Mouse (Mus musculus) embryonic facial prominence, embryonic 14.5 days (tissue): ENCODE data around the gene Dcdc2b. TPM values are rescaled to one million over a fixed set of nuclear protein-coding genes. Genes with fewer than 3 reads are reported as not detected.

Experiments used
- ATAC-seq: fragments of 200-750 bp; cut with Nextera tagmentation; 2 replicates; pipeline ENCODE4 v1.8.0; 2017; ENCODE audit warnings: low read depth, moderate number of reproducible peaks, moderate TSS enrichment
- DNase-seq: peaks from one replicate; pipeline ENCODE4 v3.0.0-alpha.2; 2015; ENCODE audit warnings: low spot score
- H3K27ac ChIP-seq: fragments of 300-500 bp; sonication (generic); replicated peaks from 2 replicates; pipeline ENCODE4 v1.5.1; 2014; ENCODE audit warnings: low read depth, mild to moderate bottlenecking, low read length, moderate library complexity
- H3K27me3 ChIP-seq: fragments of 300-500 bp; sonication (generic); replicated peaks from 2 replicates; pipeline ENCODE4 v1.6.1; 2014; ENCODE audit warnings: low read length; ENCODE audit not compliant: control insufficient read depth, insufficient read depth
- H3K36me3 ChIP-seq: fragments of 300-500 bp; sonication (generic); 2 replicates; pipeline ENCODE4 v1.6.1; 2014; ENCODE audit warnings: low read length, mixed read lengths; ENCODE audit not compliant: control insufficient read depth, insufficient read depth
- H3K4me1 ChIP-seq: fragments of 300-500 bp; sonication (generic); 2 replicates; pipeline ENCODE4 v1.6.1; 2014; ENCODE audit warnings: antibody characterized with exemption, low read length; ENCODE audit not compliant: control insufficient read depth, insufficient read depth
- H3K4me2 ChIP-seq: fragments of 300-500 bp; sonication (generic); 2 replicates; pipeline ENCODE4 v1.6.1; 2014; ENCODE audit warnings: low read depth, mild to moderate bottlenecking, low read length, moderate library complexity, mixed read lengths
- H3K4me3 ChIP-seq: fragments of 300-500 bp; sonication (generic); 2 replicates; pipeline ENCODE4 v1.5.1; 2014; ENCODE audit warnings: low read depth, mild to moderate bottlenecking, low read length
- H3K9ac ChIP-seq: fragments of 300-500 bp; sonication (generic); 2 replicates; pipeline ENCODE4 v1.6.1; 2014; ENCODE audit warnings: low read depth, mild to moderate bottlenecking, low read length, moderate library complexity, mixed read lengths
- H3K9me3 ChIP-seq: fragments of 300-500 bp; sonication (generic); 2 replicates; pipeline ENCODE4 v1.6.1; 2016; ENCODE audit warnings: low read length; ENCODE audit not compliant: control insufficient read depth
- WGBS: fragments of 180-500 bp; shearing (Covaris S2); extraction: QIAGEN DNeasy Blood & Tissue Kit; methylation state at CpG from one replicate; pipeline ENCODE4 v1.1.7; 2014; 5-methylcytosine and 5-hydroxymethylcytosine counted together
- polyA plus RNA-seq: library from polyadenylated mRNA; unstranded; fragments of >200 nt; fragmentation: Nextera tagmentation; extraction: Ambion mirVana; gene quantifications from 2 replicates; pipeline ENCODE4 v1.2.1, GENCODE M21; 2014

The Dcdc2b gene
- polyA plus RNA-seq, 1 experiment from 2014 or later = 2.4 TPM

- Histone ChIP-seq H3K4me3 (no peak overlapping the region), H3K36me3 (no peaks in the 10 kb centered on the region), H3K9ac (no peak overlapping the region), H3K4me2 (no peak overlapping the region), H3K27me3 (no peaks in the 10 kb centered on the region), H3K9me3 (no peaks in the 10 kb centered on the region), H3K4me1 (no peaks in the 10 kb centered on the region; the same call in 1 of the 2 replicates), H3K27ac (no peak overlapping the region)
- ATAC-seq = no peak
- no peak for DNase-seq
- 70% methylated on average over 7 of the region's 7 CpGs for WGBS
Observed at GRCm38 (mm10) chr4:129580347-129580746, 33.7 kb downstream of the Dcdc2b start.

GRCm38 (mm10) chr4:129578466-129578865 is 35.6 kb downstream of the Dcdc2b start, which contains the start of gene Fam167b:
TSS of gene Fam167b (minus strand) at chr4:129578549.
- 91% methylated on average over 5 of the region's 5 CpGs for WGBS
- no peak within 1 kb of the TSS for H3K4me3 ChIP-seq
- H3K27ac ChIP-seq = no peak within 1 kb of the TSS
- no peak for DNase-seq
- no peak for ATAC-seq
- no peaks in the 10 kb centered on the region for H3K9me3 ChIP-seq
- H3K36me3 ChIP-seq = no peaks in the 10 kb centered on the region
- H3K9ac ChIP-seq = no peak within 1 kb of the TSS
- H3K4me1 ChIP-seq = no peaks in the 10 kb centered on the region
- no peaks in the 10 kb centered on the region for H3K27me3 ChIP-seq
- H3K4me2 ChIP-seq = peak within 1 kb of the TSS; percentile 12; the same call in 1 of the 2 replicates

GRCm38 (mm10) chr4:129577688-129578087 is 36.4 kb downstream of the Dcdc2b start:
- H3K27me3 ChIP-seq = no peaks in the 10 kb centered on the region
- no peak overlapping the region for H3K4me3 ChIP-seq
- H3K9ac ChIP-seq = no peak overlapping the region
- H3K4me1 ChIP-seq = no peaks in the 10 kb centered on the region
- no peak for DNase-seq
- H3K9me3 ChIP-seq = no peaks in the 10 kb centered on the region
- H3K4me2 ChIP-seq = no peak overlapping the region; the same call in 1 of the 2 replicates
- WGBS = 80% methylated on average over 7 of the region's 7 CpGs
- no peaks in the 10 kb centered on the region for H3K36me3 ChIP-seq
- no peak overlapping the region for H3K27ac ChIP-seq
- ATAC-seq = no peak

- H3K4me1 ChIP-seq = no peaks in the 10 kb centered on the region
- DNase-seq (peak; percentile 70), ATAC-seq (no peak)
- no peaks in the 10 kb centered on the region for H3K27me3 ChIP-seq
- no peaks in the 10 kb centered on the region for H3K9me3 ChIP-seq
- no peaks in the 10 kb centered on the region for H3K36me3 ChIP-seq
- no peak overlapping the region for H3K27ac ChIP-seq
- H3K4me3 ChIP-seq = no peak overlapping the region
- H3K4me2 ChIP-seq = peak overlapping the region; percentile 15
- 33% methylated on average over 21 of the region's 21 CpGs for WGBS
- H3K9ac ChIP-seq = 0 out of 2 replicates have a peak overlapping the region, but pooled peaks have one; percentile 10
Observed at GRCm38 (mm10) chr4:129576863-129577491, 37.1 kb downstream of the Dcdc2b start.

- H3K4me2 ChIP-seq = no peak overlapping the region
- no peaks in the 10 kb centered on the region for H3K27me3 ChIP-seq
- peak overlapping the region; percentile 40 for H3K9ac ChIP-seq
- no peak overlapping the region for H3K4me3 ChIP-seq
- H3K36me3 ChIP-seq = no peaks in the 10 kb centered on the region
- 0 out of 2 replicates have a peak overlapping the region, but pooled peaks have one; percentile 28 for H3K27ac ChIP-seq
- no peak; the same call in 1 of the 2 replicates for ATAC-seq
- no peaks in the 10 kb centered on the region for H3K4me1 ChIP-seq
- DNase-seq = peak; percentile 17
- WGBS = 44% methylated on average over 7 of the region's 8 CpGs
- no peaks in the 10 kb centered on the region for H3K9me3 ChIP-seq
Observed at GRCm38 (mm10) chr4:129575171-129575844, 38.7 kb downstream of the Dcdc2b start.

GRCm38 (mm10) chr4:129573430-129573829 is 40.6 kb downstream of the Dcdc2b start, which contains the start of gene Lck:
TSS of gene Lck (minus strand) at chr4:129573641.
- Histone ChIP-seq H3K9me3 (no peaks in the 10 kb centered on the region), H3K27me3 (no peaks in the 10 kb centered on the region), H3K27ac (no peak within 1 kb of the TSS), H3K36me3 (no peaks in the 10 kb centered on the region), H3K4me1 (no peaks in the 10 kb centered on the region), H3K4me2 (no peak within 1 kb of the TSS), H3K9ac (no peak within 1 kb of the TSS), H3K4me3 (no peak within 1 kb of the TSS)
- DNase-seq (no peak), ATAC-seq (no peak)
- 89% methylated on average over 8 of the region's 8 CpGs for WGBS

- 93% methylated on average over 4 of the region's 4 CpGs for WGBS
- no peak overlapping the region for H3K4me3 ChIP-seq
- DNase-seq (no peak), ATAC-seq (no peak)
- no peak overlapping the region for H3K9ac ChIP-seq
- H3K4me1 ChIP-seq = no peaks in the 10 kb centered on the region
- no peaks in the 10 kb centered on the region for H3K27me3 ChIP-seq
- H3K36me3 ChIP-seq = no peaks in the 10 kb centered on the region
- no peak overlapping the region for H3K4me2 ChIP-seq
- no peak overlapping the region for H3K27ac ChIP-seq
- no peaks in the 10 kb centered on the region for H3K9me3 ChIP-seq
Observed at GRCm38 (mm10) chr4:129573093-129573370, 41.0 kb downstream of the Dcdc2b start.

GRCm38 (mm10) chr4:129572236-129573092 is 41.6 kb downstream of the Dcdc2b start:
- Histone ChIP-seq H3K9ac (no peak overlapping the region), H3K27me3 (no peaks in the 10 kb centered on the region), H3K4me3 (no peak overlapping the region), H3K36me3 (no peaks in the 10 kb centered on the region), H3K27ac (no peak overlapping the region), H3K4me1 (no peaks in the 10 kb centered on the region), H3K9me3 (no peaks in the 10 kb centered on the region), H3K4me2 (no peak overlapping the region)
- DNase-seq = no peak
- 86% methylated on average over 13 of the region's 13 CpGs for WGBS
- ATAC-seq = no peak
